Mouse (Mus musculus) lung, adult 2 months (tissue): ENCODE data around the gene Soat2.

Experiments
- CTCF ChIP-seq: fragments of 200-500 bp; IDR thresholded peaks from 2 replicates; pipeline ENCODE4 v1.5.1; 2011; ENCODE audit warnings: mild to moderate bottlenecking, low read length, control low read depth; ENCODE audit not compliant: insufficient read depth
- POLR2A ChIP-seq: fragments of 200-500 bp; IDR thresholded peaks from 2 replicates; pipeline ENCODE4 v1.6.1; 2011; ENCODE audit warnings: low read depth, mild to moderate bottlenecking, control low read depth, low read length, borderline replicate concordance; ENCODE audit errors: extremely low read depth

DNA sequence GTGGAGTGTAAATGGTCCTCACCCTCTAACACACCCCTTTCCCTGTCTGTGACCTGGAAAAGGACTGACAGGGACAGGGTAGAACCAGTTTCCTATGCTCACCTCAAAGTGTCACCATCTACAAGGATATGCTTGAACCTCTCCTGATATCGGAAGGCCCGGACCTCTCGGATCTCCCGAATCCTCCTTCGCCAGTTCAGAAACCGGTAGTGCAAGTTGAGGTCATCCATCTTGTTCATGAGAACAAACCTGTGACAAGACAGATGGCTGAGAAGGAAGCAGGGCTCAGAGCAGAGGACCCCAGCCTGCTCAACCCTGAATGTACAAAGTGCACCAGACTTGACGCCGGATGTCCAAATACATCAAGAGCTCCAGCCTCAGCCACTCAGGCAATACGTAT lies 17.0 kb upstream of the Soat2 start:
- TF ChIP-seq POLR2A (no peak), CTCF (no peak)
